Mouse (Mus musculus) mouse embryonic stem cell (cell line): ENCODE data around the gene Zmynd11.
"Not testable (repeated sequence)": the region's sequence is repeated elsewhere in the genome, so short reads cannot be mapped to it uniquely, and the experiment has no call there.

ENCODE experiments used
- in situ Hi-C, 2 experiments: fragments of 300-500 bp; cut with MboI; formaldehyde crosslinking; loops; 1 replicate in 1 of 2; 3 replicates in 1 of 2; pipeline ENCODE4 v1.14.3; 2019 to 2020; ENCODE audit warnings: low sequenced_read_pairs in 2 of 2, low pct_unique_long_range_greater_than_20kb in 1 of 2, mixed read lengths in 1 of 2; ENCODE audit not compliant: unreplicated experiment in 1 of 2

Gene Zmynd11

GRCm38 (mm10) chr13:9732262-9732661, 32.9 kb downstream of the Zmynd11 start:
- in situ Hi-C loops, result not testable (repeated sequence)

DNA sequence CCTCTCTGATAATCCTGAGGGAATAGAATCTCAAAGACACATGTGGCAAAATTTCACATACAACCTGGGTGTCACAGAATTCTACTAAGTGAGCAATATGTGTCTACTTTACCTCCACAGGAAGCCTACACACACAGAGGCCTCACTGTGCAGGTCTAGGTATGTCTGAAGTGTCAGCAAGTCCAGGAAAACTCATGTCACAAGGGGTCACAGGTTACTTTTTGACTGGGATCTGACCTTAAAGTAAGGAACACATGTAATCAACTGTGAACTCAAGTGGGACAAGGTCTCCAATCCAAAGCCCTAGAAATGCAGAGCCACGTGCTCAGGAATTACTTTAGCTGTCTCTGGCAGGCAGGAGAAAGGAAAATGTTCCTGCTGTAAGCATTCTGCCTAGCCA, 36.1 kb downstream of the Zmynd11 start:
- in situ Hi-C loops, result no loop called here

- in situ Hi-C loops, result no loop called here
Measured at GRCm38 (mm10) chr13:9715224-9715623, 49.9 kb downstream of the Zmynd11 start.

DNA sequence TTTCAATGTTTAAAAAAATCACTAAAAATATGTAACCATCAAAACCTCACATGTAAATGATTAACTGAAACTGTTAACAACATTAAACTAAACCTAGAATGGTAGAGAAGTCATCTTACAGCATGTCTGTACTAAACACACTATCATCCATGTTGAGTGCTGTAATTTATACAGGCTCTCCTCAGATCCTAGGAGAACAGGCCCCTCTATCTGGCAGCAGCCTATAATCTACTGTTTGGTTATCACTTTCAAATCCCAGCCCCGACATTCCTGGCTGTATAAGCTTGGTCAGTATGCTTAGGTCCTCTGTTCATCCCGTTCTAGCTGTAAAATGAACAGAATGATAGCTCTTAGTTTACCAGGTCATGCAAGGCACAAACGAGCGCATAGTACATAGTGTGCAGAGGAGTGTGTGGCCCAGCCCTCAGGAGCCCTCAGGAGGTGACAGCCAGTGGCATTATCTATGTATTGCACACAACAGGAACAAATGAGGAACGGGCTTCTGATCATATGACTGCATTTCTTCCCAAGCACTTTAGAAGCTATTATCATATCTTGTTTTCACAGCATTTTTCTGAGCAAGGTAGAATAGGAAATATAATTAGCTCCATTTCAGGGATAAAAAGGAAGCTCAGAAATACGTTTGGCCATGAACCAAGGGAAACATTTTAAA, 51.5 kb downstream of the Zmynd11 start:
- in situ Hi-C loops, result no loop called here

DNA sequence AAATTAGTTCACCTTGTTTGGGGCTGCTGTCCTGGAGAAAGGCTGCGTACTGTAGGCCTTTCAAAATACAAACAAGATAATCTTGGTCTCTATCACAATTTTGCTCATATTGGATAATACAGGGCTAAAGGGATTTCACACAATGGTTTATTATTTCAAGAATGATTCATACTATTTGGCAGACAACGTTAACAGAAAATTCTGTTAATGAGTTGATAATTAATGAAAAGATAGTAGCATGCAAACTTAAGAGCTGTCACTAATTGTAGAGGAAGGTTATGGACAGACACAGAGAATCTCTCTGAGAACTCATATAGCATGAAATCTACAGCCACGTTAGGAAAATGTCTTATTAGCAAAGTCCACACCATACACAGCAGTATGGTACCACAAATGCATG, 52.2 kb downstream of the Zmynd11 start:
- in situ Hi-C loops, result no loop called here

DNA sequence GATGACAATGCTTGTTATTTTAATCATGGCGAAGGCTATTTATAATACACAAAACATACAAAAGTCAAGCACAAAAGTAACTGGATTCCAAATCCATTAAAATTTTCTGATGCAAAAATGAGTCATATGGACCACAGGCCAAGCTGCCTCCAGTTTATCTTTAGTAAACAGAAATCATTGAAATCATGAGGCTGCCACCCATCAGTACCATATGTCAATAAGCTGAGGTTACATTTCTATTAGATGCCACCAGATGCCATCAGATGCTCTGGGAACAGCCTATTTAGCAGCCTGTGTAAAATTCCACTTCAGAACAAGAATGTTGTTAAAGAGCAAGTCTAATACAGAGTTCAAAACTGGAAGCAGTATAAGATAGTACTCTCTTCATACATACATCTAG, 52.7 kb downstream of the Zmynd11 start:
- in situ Hi-C loops, result no loop called here

DNA sequence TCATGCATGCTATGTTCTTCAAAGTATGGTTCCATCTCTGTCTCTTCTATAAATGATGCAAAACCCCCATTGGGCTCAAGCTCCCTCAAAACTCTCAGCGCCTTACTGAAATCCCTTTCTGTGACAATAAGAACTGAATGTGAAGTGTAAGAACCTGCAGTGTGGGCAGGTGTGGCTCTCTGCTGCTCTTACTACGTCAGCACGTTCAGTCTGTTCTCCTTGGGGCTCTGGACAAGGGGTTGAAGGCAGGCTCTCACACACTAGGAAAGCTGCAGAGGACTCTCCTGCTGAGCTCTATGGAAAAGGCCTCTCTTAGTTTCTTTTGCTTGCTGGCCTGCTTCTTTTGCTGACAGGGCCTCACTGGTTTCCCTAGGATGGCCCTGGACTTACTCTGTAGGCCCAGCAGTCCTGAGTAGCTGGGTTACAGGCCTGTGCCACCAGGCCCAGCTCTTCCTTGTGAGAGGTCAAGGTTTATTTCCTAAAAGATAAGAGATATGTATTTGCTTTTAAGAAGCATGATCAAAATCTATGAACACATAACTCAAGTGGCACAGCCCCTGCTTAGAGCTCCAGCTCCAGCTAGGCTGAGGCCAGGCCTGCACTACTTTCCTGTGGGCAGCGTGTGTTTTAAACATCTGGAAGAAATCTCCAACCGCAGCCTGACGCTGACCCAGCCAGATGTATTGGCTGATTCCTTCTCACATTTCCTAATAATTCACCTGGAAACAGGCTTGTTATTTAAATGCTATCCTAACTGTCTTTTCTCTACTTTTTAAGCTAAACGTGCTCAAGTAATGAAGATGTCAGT, 56.5 kb downstream of the Zmynd11 start:
- in situ Hi-C loops, result no loop called here

GRCm38 (mm10) chr13:9706720-9707119, 58.4 kb downstream of the Zmynd11 start:
- in situ Hi-C loops, result no loop called here

GRCm38 (mm10) chr13:9702615-9703235, 62.4 kb downstream of the Zmynd11 start:
- in situ Hi-C loops, result no loop called here

DNA sequence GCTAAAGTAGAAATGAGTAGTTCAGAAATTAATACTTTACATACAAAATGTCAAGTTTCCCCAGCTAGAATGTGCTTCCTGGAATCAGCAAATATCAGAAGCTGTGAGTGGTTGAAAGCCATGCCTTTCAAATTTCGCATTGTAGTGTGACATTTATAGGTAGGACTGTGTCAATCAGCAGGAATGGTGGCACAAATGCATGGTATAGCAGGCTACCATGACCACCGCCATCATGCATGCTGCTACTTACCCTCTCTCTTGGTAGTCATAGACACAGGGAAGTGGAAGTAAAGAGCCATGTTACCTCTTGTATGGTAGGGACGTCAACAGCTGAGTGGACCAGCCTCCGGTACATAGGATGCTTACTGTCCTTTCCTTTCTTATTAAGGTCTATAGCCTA, 67.8 kb downstream of the Zmynd11 start:
- in situ Hi-C loops, result no loop called here

DNA sequence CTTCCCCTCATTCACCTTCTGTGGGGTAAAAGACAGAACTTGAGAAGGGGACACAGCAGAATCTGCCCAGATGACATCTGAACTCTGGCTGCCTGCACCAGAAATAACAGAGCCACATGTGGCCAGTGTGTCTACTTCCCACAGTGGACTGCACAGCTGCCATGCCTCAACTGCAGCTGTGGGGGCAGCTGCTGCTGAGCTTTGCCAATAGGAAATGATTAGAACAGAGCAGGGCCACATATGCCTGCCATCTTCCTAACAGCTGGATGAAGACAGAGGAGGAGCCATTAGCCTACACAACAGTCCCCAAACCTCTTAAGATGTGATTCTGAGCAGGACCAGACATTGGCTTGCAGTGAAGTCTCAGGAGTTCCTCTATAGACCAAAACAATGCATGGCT, 69.3 kb downstream of the Zmynd11 start:
- in situ Hi-C loops, result no loop called here

- in situ Hi-C loops, result no loop called here
Measured at GRCm38 (mm10) chr13:9695403-9695802, 69.7 kb downstream of the Zmynd11 start.

DNA sequence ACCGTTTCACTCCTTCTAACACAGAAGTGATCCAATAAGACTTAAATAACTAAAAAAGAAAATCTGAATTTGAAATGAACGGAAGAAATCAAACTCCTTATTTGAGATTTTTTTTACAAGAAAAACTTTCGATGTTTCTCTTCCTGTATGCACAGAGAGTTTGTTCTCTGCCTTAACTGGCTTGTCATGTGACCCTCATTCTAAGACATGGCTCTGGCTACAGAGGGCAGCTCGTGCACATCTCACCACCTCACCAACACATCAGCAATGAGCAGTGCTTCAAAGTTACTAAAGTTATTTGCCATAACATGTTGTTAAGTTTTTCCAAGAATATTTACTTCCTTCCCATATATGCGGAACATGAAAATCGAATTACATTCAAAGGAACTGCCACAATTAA, 70.5 kb downstream of the Zmynd11 start:
- in situ Hi-C loops, result no loop called here

GRCm38 (mm10) chr13:9692876-9693275, 72.3 kb downstream of the Zmynd11 start:
- in situ Hi-C loops, result no loop called here

DNA sequence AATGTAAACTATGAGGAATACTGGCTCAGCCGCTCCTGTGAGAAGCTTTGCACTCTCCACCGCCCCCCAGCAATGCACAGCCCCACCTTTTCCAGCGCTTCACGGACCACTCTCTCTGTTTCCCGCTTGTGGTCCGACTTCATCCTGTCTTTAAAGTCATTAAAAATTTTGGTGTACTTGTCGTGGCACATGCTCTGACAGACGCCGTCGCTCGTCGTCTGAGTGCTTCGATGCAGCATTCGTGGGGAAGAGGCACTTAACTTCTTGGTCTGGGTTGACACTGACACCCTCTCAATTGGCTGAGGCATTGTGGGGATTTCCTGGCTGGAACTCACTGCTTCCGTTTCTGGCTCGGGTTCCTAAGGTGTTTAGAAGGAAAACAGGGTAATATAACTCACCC, 75.8 kb downstream of the Zmynd11 start:
- in situ Hi-C loops, result no loop called here

GRCm38 (mm10) chr13:9686765-9687164, 78.4 kb downstream of the Zmynd11 start:
- in situ Hi-C loops, result no loop called here

- in situ Hi-C loops, result no loop called here
Measured at GRCm38 (mm10) chr13:9686261-9686660, 78.9 kb downstream of the Zmynd11 start.

DNA sequence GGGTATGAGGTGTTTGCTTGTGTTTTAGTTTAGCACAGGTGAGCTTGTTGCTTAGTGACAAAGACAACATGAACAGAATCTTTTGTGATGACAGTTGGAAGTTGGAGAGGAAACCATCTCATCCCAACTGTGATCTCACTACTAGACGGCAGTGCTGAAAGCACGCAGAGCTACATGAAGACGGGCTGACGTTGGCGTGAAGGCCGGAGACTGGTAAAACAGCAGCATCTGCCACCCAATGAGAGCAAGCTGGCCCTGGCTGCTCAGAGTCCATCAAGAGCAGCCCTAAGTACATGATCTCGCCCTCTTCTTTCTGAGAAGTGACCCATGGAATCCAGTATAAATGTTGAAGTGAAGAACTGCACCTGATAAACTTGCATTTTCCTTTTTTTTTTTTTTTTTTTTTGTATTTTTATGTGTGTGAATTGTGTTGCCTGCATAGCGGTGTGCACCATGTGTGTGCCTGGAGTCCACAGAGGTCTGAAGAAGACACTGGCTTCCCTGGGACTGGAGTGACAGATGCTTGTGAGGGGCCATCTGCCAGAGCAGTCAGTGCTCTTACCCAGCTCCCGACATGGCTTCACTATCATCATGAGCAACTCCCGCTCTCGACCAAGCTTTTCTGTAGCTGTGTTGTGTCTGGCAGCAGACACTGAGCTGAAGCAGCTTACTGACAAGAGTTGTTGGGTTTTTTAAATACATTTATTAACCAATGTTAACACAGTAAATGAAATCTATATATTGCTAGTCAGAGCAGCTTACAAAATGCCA, 80.8 kb downstream of the Zmynd11 start:
- in situ Hi-C loops, result no loop called here

GRCm38 (mm10) chr13:9683280-9683679, 81.8 kb downstream of the Zmynd11 start:
- in situ Hi-C loops, result no loop called here
